Mouse (Mus musculus) stomach, embryonic 14.5 days (tissue): ENCODE results near the gene Zfp850. TPM values are rescaled to one million over a fixed set of nuclear protein-coding genes. Genes with fewer than 3 reads are reported as not detected.
A peak's percentile ranks its signal among the peaks of the same experiment; 100 is the strongest.
"Not testable (repeated sequence)": the region's sequence is repeated elsewhere in the genome, so short reads cannot be mapped to it uniquely, and the experiment has no call there.

Experiments used
- ATAC-seq: fragments of 200-750 bp; cut with Nextera tagmentation; 2 replicates; pipeline ENCODE4 v1.8.0; 2017; ENCODE audit warnings: low read depth, moderate TSS enrichment; ENCODE audit not compliant: insufficient number of reproducible peaks, insufficient read depth, low FRiP score
- H3K27ac ChIP-seq: fragments of 300-500 bp; sonication (generic); 2 replicates; pipeline ENCODE4 v1.5.1; 2014; ENCODE audit warnings: mild to moderate bottlenecking, low read length, moderate library complexity, mixed read lengths
- H3K27me3 ChIP-seq: fragments of 300-500 bp; sonication (generic); 2 replicates; pipeline ENCODE4 v1.6.1; 2014; ENCODE audit warnings: low read length, control low read depth, mixed read lengths; ENCODE audit not compliant: control insufficient read depth, insufficient read depth
- H3K36me3 ChIP-seq: fragments of 300-500 bp; sonication (generic); 2 replicates; pipeline ENCODE4 v1.6.1; 2014; ENCODE audit warnings: mild to moderate bottlenecking, control low read depth, low read length, moderate library complexity, mixed read lengths; ENCODE audit not compliant: control insufficient read depth, insufficient read depth
- H3K4me1 ChIP-seq: fragments of 300-500 bp; sonication (generic); 2 replicates; pipeline ENCODE4 v1.6.1; 2014; ENCODE audit warnings: low read length, control low read depth, mixed read lengths; ENCODE audit not compliant: control insufficient read depth, insufficient read depth
- H3K4me2 ChIP-seq: fragments of 300-500 bp; sonication (generic); replicated peaks from 2 replicates; pipeline ENCODE4 v1.6.1; 2014; ENCODE audit warnings: low read depth, low read length, control low read depth
- H3K4me3 ChIP-seq: fragments of 300-500 bp; sonication (generic); 2 replicates; pipeline ENCODE4 v1.5.1; 2014; ENCODE audit warnings: low read depth, low read length, control low read depth
- H3K9ac ChIP-seq: fragments of 300-500 bp; sonication (generic); replicated peaks from 2 replicates; pipeline ENCODE4 v1.6.1; 2014; ENCODE audit warnings: low read depth, mild to moderate bottlenecking, control low read depth, low read length, moderate library complexity, mixed read lengths
- H3K9me3 ChIP-seq: fragments of 300-500 bp; sonication (generic); 2 replicates; pipeline ENCODE4 v1.6.1; 2016; ENCODE audit warnings: low read depth, low read length, control low read depth; ENCODE audit not compliant: control insufficient read depth
- WGBS: fragments of 180-500 bp; shearing (Covaris S2); extraction: QIAGEN DNeasy Blood & Tissue Kit; methylation state at CpG from one replicate; pipeline ENCODE4 v1.1.7; 2014; 5-methylcytosine and 5-hydroxymethylcytosine counted together
- polyA plus RNA-seq: library from polyadenylated mRNA; unstranded; fragments of >200 nt; fragmentation: Nextera tagmentation; extraction: Ambion mirVana; gene quantifications from 2 replicates; pipeline ENCODE4 v1.2.1, GENCODE M21; 2014

Gene Zfp850
- polyA plus RNA-seq, 1 experiment from 2014 or later = 4.6 TPM

- Histone ChIP-seq H3K4me3 (no peak overlapping the region), H3K36me3 (peaks cover 3% of the 10 kb centered on the region; the same call in 1 of the 2 replicates), H3K4me1 (peaks cover 5% of the 10 kb centered on the region; the same call in 1 of the 2 replicates), H3K9ac (no peak overlapping the region), H3K27ac (no peak overlapping the region), H3K27me3 (no peaks in the 10 kb centered on the region), H3K4me2 (no peak overlapping the region), H3K9me3 (no peaks in the 10 kb centered on the region)
- 96% methylated on average over 3 of the region's 3 CpGs for WGBS
- no peak for ATAC-seq
Observed at GRCm38 (mm10) chr7:28010271-28010670, 3.6 kb downstream of the Zfp850 start.

DNA sequence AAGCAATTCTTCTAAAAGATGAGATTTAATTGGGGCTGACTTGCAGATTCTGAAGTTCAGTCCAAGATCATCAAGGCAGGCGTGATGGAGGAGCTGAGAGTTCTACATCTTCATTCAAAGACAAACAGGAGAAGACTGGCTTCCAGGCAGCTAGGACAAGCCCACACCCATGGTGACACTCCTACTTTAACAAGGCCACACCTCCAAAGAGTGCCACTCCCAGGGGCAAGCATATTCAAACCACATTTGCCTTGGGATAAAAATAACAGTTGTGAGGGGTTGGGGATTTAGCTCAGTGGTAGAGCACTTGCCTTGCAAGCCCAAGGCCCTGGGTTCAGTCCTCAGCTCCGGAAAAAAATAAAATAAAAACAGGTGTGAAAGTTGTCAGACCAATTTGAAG lies 31.7 kb downstream of the Zfp850 start:
- 79% methylated on average over 2 of the region's 2 CpGs for WGBS

DNA sequence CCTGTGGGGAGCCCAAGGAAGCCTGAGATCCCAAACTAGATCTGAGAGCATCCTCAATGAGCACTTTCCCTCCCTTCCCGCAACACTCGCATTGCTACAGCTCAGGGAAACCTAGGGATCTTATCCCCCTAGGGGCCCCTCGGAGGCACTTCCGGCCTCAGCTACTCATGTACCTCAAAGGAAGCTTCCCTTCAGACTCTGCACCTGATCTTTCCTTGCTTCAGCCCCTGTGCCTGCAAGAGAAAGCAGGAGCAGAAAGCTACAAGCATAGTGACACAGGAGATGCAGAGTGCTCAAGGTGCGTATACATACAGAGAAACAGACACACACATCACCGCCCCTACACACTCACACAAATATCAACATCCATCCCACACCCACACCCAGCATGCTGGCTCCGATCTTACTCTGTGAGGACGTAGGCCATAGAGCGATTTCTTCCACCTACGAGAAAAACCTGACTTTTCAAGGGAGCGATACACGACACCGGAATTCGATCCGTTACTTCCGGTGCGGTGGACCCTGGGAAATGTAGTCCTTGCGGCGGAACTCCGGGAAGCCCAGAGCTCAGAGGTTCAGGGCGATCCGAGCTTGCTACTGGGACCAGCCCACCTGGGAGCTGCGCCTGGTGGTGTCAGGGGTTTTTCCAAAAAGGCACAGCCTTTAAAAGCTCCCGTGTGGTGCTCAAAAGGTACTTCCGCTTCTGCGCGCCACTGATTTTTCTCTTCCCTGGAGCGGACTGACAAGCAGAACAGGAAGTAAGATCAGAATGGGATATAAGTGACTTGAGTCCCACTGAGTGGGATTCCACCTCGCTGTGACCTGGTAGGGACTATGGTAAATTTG lies 35.0 kb downstream of the Zfp850 start, which contains the start of gene Zfp780b:
TSS of gene Zfp780b (minus strand) at position 489 of the 846 bp plus-strand sequence.
- peaks cover 22% of the 10 kb centered on the region for H3K9me3 ChIP-seq
- peak within 1 kb of the TSS; percentile 79 for H3K9ac ChIP-seq
- H3K4me3 ChIP-seq = peak within 1 kb of the TSS; percentile 89
- peak within 1 kb of the TSS; percentile 87 for H3K27ac ChIP-seq
- ATAC-seq = peak; percentile 86
- peak within 1 kb of the TSS; percentile 81 for H3K4me2 ChIP-seq
- H3K36me3 ChIP-seq = no peaks in the 10 kb centered on the region
- WGBS = under 1% methylated on average over 29 of the region's 29 CpGs
- peaks cover 9% of the 10 kb centered on the region for H3K4me1 ChIP-seq
- no peaks in the 10 kb centered on the region for H3K27me3 ChIP-seq

More for the DNA sequence above, 31.7 kb downstream of the Zfp850 start:
- H3K4me1 ChIP-seq = peaks cover 9% of the 10 kb centered on the region
- H3K4me2 ChIP-seq = no peak overlapping the region
- no peak for ATAC-seq
- peaks cover 42% of the 10 kb centered on the region for H3K9me3 ChIP-seq
- H3K9ac ChIP-seq = no peak overlapping the region
- no peaks in the 10 kb centered on the region for H3K36me3 ChIP-seq
- no peak overlapping the region for H3K4me3 ChIP-seq
- no peak overlapping the region for H3K27ac ChIP-seq
- no peaks in the 10 kb centered on the region for H3K27me3 ChIP-seq

DNA sequence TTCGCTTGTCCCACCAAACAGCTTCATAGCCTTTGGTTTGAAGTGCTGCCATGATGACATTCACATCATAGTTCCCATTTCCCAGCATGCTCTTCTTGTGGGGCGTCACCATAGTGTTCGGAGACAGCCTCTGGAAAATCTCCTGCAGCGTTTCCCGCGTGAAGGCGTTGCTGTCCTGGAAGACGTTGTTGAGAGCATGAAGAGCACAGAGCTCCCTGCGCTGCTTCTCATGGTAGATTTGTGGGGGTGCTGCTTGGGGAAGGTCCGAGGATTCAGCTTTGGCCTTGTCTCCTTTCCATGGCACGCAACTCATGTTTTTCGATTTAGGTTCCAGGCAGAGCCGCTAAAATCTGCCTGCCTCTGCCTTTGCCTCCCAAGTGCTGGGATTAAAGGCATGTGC lies 64.5 kb downstream of the Zfp850 start:
- not testable (repeated sequence) for H3K9me3 ChIP-seq

GRCm38 (mm10) chr7:27941869-27942268 lies 72.0 kb downstream of the Zfp850 start:
- not testable (repeated sequence) for H3K27me3 ChIP-seq, H3K4me2 ChIP-seq, H3K4me3 ChIP-seq, H3K36me3 ChIP-seq, H3K9me3 ChIP-seq, H3K27ac ChIP-seq, H3K9ac ChIP-seq, ATAC-seq, H3K4me1 ChIP-seq
- 54% methylated on average over 5 of the region's 7 CpGs for WGBS

More for the DNA sequence above, 64.5 kb downstream of the Zfp850 start:
- 93% methylated on average over 13 of the region's 13 CpGs for WGBS
- not testable (repeated sequence) for H3K4me2 ChIP-seq, H3K9ac ChIP-seq, H3K36me3 ChIP-seq, H3K27ac ChIP-seq, H3K4me1 ChIP-seq, H3K27me3 ChIP-seq, ATAC-seq, H3K4me3 ChIP-seq

Other genes with a start within 250 kb of the Zfp850 start
- 2.2 and 2.5 TPM in 2 replicates for gene Zfp626, start 206.9 kb downstream of the Zfp850 start, polyA plus RNA-seq
- gene Zfp59, start 175.5 kb downstream of the Zfp850 start, polyA plus RNA-seq = 9.5 and 9.6 TPM in 2 replicates
- gene Zfp607a, start 156.6 kb downstream of the Zfp850 start, polyA plus RNA-seq = 5.5 and 6.0 TPM in 2 replicates
- gene Zfp974, start 84.7 kb downstream of the Zfp850 start, polyA plus RNA-seq = 11.1 and 12.9 TPM in 2 replicates
- 22.5 and 25.1 TPM in 2 replicates for gene Zfp780b, start 34.9 kb downstream of the Zfp850 start, polyA plus RNA-seq
- gene Psmc4, start 36.0 kb upstream of the Zfp850 start, polyA plus RNA-seq = 276 and 283 TPM in 2 replicates
- gene Fcgbp, start 57.1 kb upstream of the Zfp850 start, polyA plus RNA-seq = 14.4 and 19.0 TPM in 2 replicates
- 0.07 TPM in 1 of 2 replicates, not detected in the other for gene 9530053A07Rik, start 115.4 kb upstream of the Zfp850 start, polyA plus RNA-seq
- 41.8 and 48.2 TPM in 2 replicates for gene Fbl, start 155.6 kb upstream of the Zfp850 start, polyA plus RNA-seq
- 13.4 and 15.3 TPM in 2 replicates for gene Dyrk1b, start 165.4 kb upstream of the Zfp850 start, polyA plus RNA-seq